Mouse (Mus musculus) hindbrain, embryonic 15.5 days (tissue): ENCODE measurements around the gene Ccdc159. TPM values are rescaled to one million over a fixed set of nuclear protein-coding genes. Genes with fewer than 3 reads are reported as not detected.
A peak's percentile ranks its signal among the peaks of the same experiment; 100 is the strongest.

Experiments
- ATAC-seq: fragments of 200-750 bp; cut with Nextera tagmentation; 2 replicates; pipeline ENCODE4 v1.8.0; 2017; ENCODE audit warnings: low read depth, moderate number of reproducible peaks, moderate TSS enrichment; ENCODE audit not compliant: low FRiP score
- H3K27ac ChIP-seq: fragments of 300-500 bp; sonication (generic); replicated peaks from 2 replicates; pipeline ENCODE4 v1.5.1; 2015; ENCODE audit warnings: mild to moderate bottlenecking, inconsistent platforms
- H3K27me3 ChIP-seq: fragments of 300-500 bp; sonication (generic); 2 replicates; pipeline ENCODE4 v1.6.1; 2015; ENCODE audit warnings: control low read depth, inconsistent platforms
- H3K36me3 ChIP-seq: fragments of 300-500 bp; sonication (generic); 2 replicates; pipeline ENCODE4 v1.6.1; 2015; ENCODE audit warnings: control low read depth, inconsistent platforms
- H3K4me1 ChIP-seq: fragments of 300-500 bp; sonication (generic); replicated peaks from 2 replicates; pipeline ENCODE4 v1.6.1; 2015; ENCODE audit warnings: control low read depth, inconsistent platforms
- H3K4me2 ChIP-seq: fragments of 300-500 bp; sonication (generic); 2 replicates; pipeline ENCODE4 v1.6.1; 2015; ENCODE audit warnings: moderate library complexity, mild to moderate bottlenecking, inconsistent platforms
- H3K4me3 ChIP-seq: fragments of 300-500 bp; sonication (generic); 2 replicates; pipeline ENCODE4 v1.5.1; 2015; ENCODE audit warnings: mild to moderate bottlenecking, inconsistent platforms
- H3K9ac ChIP-seq: fragments of 300-500 bp; sonication (generic); 2 replicates; pipeline ENCODE4 v1.6.1; 2015; ENCODE audit warnings: inconsistent platforms
- H3K9me3 ChIP-seq: fragments of 300-500 bp; sonication (generic); 2 replicates; pipeline ENCODE4 v1.6.1; 2016; ENCODE audit warnings: control low read depth, inconsistent platforms
- WGBS: fragments of 180-500 bp; shearing (Covaris S2); methylation state at CpG from one replicate; pipeline ENCODE4 v1.1.7; 2015; 5-methylcytosine and 5-hydroxymethylcytosine counted together
- polyA plus RNA-seq: library from polyadenylated mRNA; unstranded; fragments of >200 nt; fragmentation: Nextera tagmentation; extraction: Ambion mirVana; gene quantifications from 2 replicates; pipeline ENCODE4 v1.2.1, GENCODE M21; 2015

Gene Ccdc159
- polyA plus RNA-seq, 1 experiment from 2014 or later: 8.5 TPM

GRCm38 (mm10) chr9:21923036-21923435, 4.2 kb upstream of the Ccdc159 start:
- Histone ChIP-seq H3K27ac (no peak overlapping the region), H3K36me3 (0 out of 2 replicates have a peak, but pooled peaks cover 4% of the 10 kb centered on the region), H3K4me2 (no peak overlapping the region), H3K9me3 (no peaks in the 10 kb centered on the region), H3K27me3 (no peaks in the 10 kb centered on the region), H3K4me3 (no peak overlapping the region), H3K9ac (no peak overlapping the region), H3K4me1 (peaks cover 29% of the 10 kb centered on the region)
- 95% methylated on average over 4 of the region's 4 CpGs for WGBS
- ATAC-seq: no peak

GRCm38 (mm10) chr9:21923490-21924098, 3.7 kb upstream of the Ccdc159 start:
- Histone ChIP-seq H3K27ac (no peak overlapping the region), H3K4me2 (no peak overlapping the region), H3K9ac (no peak overlapping the region), H3K4me1 (peaks cover 24% of the 10 kb centered on the region), H3K4me3 (no peak overlapping the region), H3K36me3 (0 out of 2 replicates have a peak, but pooled peaks cover 4% of the 10 kb centered on the region), H3K27me3 (no peaks in the 10 kb centered on the region), H3K9me3 (no peaks in the 10 kb centered on the region)
- no peak for ATAC-seq
- WGBS: 69% methylated on average over 3 of the region's 3 CpGs

- WGBS: 71% methylated on average over 6 of the region's 6 CpGs
- no peaks in the 10 kb centered on the region for H3K9me3 ChIP-seq
- H3K9ac ChIP-seq: no peak overlapping the region
- H3K4me1 ChIP-seq: peaks cover 23% of the 10 kb centered on the region
- H3K4me3 ChIP-seq: no peak overlapping the region
- H3K4me2 ChIP-seq: no peak overlapping the region
- ATAC-seq: no peak
- no peak overlapping the region for H3K27ac ChIP-seq
- no peaks in the 10 kb centered on the region for H3K27me3 ChIP-seq
- H3K36me3 ChIP-seq: 0 out of 2 replicates have a peak, but pooled peaks cover 4% of the 10 kb centered on the region
Measured at GRCm38 (mm10) chr9:21924099-21924493, 3.2 kb upstream of the Ccdc159 start.

- H3K9ac ChIP-seq: no peak overlapping the region
- ATAC-seq: no peak
- no peak overlapping the region for H3K27ac ChIP-seq
- H3K4me3 ChIP-seq: no peak overlapping the region
- no peak overlapping the region for H3K4me2 ChIP-seq
- WGBS: 79% methylated on average over 3 of the region's 3 CpGs
- 0 out of 2 replicates have a peak, but pooled peaks cover 4% of the 10 kb centered on the region for H3K36me3 ChIP-seq
- no peaks in the 10 kb centered on the region for H3K9me3 ChIP-seq
- no peaks in the 10 kb centered on the region for H3K27me3 ChIP-seq
- peaks cover 23% of the 10 kb centered on the region for H3K4me1 ChIP-seq
Measured at GRCm38 (mm10) chr9:21925034-21925433, 2.2 kb upstream of the Ccdc159 start.

GRCm38 (mm10) chr9:21925506-21925905, 1.8 kb upstream of the Ccdc159 start:
- Histone ChIP-seq H3K27me3 (no peaks in the 10 kb centered on the region), H3K4me1 (peaks cover 23% of the 10 kb centered on the region), H3K27ac (no peak overlapping the region), H3K9ac (no peak overlapping the region), H3K9me3 (no peaks in the 10 kb centered on the region), H3K4me3 (no peak overlapping the region), H3K36me3 (0 out of 2 replicates have a peak, but pooled peaks cover 4% of the 10 kb centered on the region), H3K4me2 (no peak overlapping the region)
- ATAC-seq: no peak
- WGBS: 100% methylated on average over 1 of the region's 1 CpGs

GRCm38 (mm10) chr9:21926155-21926554, 1.1 kb upstream of the Ccdc159 start:
- no peak for ATAC-seq

GRCm38 (mm10) chr9:21926784-21927183, 487 bp upstream of the Ccdc159 start:
- Histone ChIP-seq H3K27ac (peak overlapping the region; percentile 69), H3K36me3 (0 out of 2 replicates have a peak, but pooled peaks cover 4% of the 10 kb centered on the region), H3K27me3 (no peaks in the 10 kb centered on the region), H3K9ac (peak overlapping the region; percentile 60), H3K4me2 (peak overlapping the region; percentile 69), H3K4me1 (peaks cover 23% of the 10 kb centered on the region), H3K4me3 (peak overlapping the region; percentile 56), H3K9me3 (no peaks in the 10 kb centered on the region)
- 1% methylated on average over 6 of the region's 6 CpGs for WGBS
- ATAC-seq: no peak

More at GRCm38 (mm10) chr9:21926155-21926554, 1.1 kb upstream of the Ccdc159 start:
- Histone ChIP-seq H3K4me1 (peaks cover 23% of the 10 kb centered on the region), H3K4me3 (peak overlapping the region; percentile 56), H3K27me3 (no peaks in the 10 kb centered on the region), H3K9ac (peak overlapping the region; percentile 60; the same call in 1 of the 2 replicates), H3K9me3 (no peaks in the 10 kb centered on the region), H3K4me2 (peak overlapping the region; percentile 69), H3K27ac (no peak overlapping the region), H3K36me3 (0 out of 2 replicates have a peak, but pooled peaks cover 4% of the 10 kb centered on the region)
- 77% methylated on average over 6 of the region's 6 CpGs for WGBS

GRCm38 (mm10) chr9:21929208-21929607, 1.9 kb downstream of the Ccdc159 start:
- Histone ChIP-seq H3K27me3 (no peaks in the 10 kb centered on the region), H3K9ac (no peak overlapping the region), H3K9me3 (no peaks in the 10 kb centered on the region), H3K27ac (no peak overlapping the region), H3K4me1 (peaks cover 22% of the 10 kb centered on the region), H3K4me3 (no peak overlapping the region), H3K36me3 (0 out of 2 replicates have a peak, but pooled peaks cover 4% of the 10 kb centered on the region), H3K4me2 (no peak overlapping the region)
- 87% methylated on average over 3 of the region's 3 CpGs for WGBS
- ATAC-seq: no peak

- 49% methylated on average over 2 of the region's 2 CpGs for WGBS
- Histone ChIP-seq H3K36me3 (no peaks in the 10 kb centered on the region), H3K4me3 (no peak overlapping the region), H3K27me3 (no peaks in the 10 kb centered on the region), H3K4me2 (no peak overlapping the region), H3K27ac (no peak overlapping the region), H3K4me1 (peaks cover 15% of the 10 kb centered on the region), H3K9ac (no peak overlapping the region), H3K9me3 (no peaks in the 10 kb centered on the region)
- no peak for ATAC-seq
Measured at GRCm38 (mm10) chr9:21932006-21932405, 4.7 kb downstream of the Ccdc159 start.

GRCm38 (mm10) chr9:21932445-21933137, 5.3 kb downstream of the Ccdc159 start:
- Histone ChIP-seq H3K4me2 (no peak overlapping the region), H3K36me3 (no peaks in the 10 kb centered on the region), H3K4me1 (peaks cover 13% of the 10 kb centered on the region), H3K4me3 (no peak overlapping the region), H3K9me3 (no peaks in the 10 kb centered on the region), H3K9ac (no peak overlapping the region), H3K27ac (no peak overlapping the region), H3K27me3 (no peaks in the 10 kb centered on the region)
- 61% methylated on average over 12 of the region's 12 CpGs for WGBS
- no peak for ATAC-seq

GRCm38 (mm10) chr9:21934021-21934420, 6.8 kb downstream of the Ccdc159 start:
- no peaks in the 10 kb centered on the region for H3K9me3 ChIP-seq
- WGBS: 86% methylated on average over 12 of the region's 12 CpGs
- no peak overlapping the region for H3K4me3 ChIP-seq
- no peak for ATAC-seq
- H3K36me3 ChIP-seq: no peaks in the 10 kb centered on the region
- no peak overlapping the region for H3K4me2 ChIP-seq
- H3K27ac ChIP-seq: no peak overlapping the region
- no peaks in the 10 kb centered on the region for H3K27me3 ChIP-seq
- no peak overlapping the region for H3K9ac ChIP-seq
- H3K4me1 ChIP-seq: peaks cover 23% of the 10 kb centered on the region

- ATAC-seq: no peak
- H3K36me3 ChIP-seq: no peaks in the 10 kb centered on the region; the same call in 1 of the 2 replicates
- peak overlapping the region; percentile 64 for H3K4me2 ChIP-seq
- H3K27me3 ChIP-seq: no peaks in the 10 kb centered on the region
- H3K9me3 ChIP-seq: no peaks in the 10 kb centered on the region
- H3K27ac ChIP-seq: peak overlapping the region; percentile 86
- H3K9ac ChIP-seq: no peak overlapping the region
- WGBS: 91% methylated on average over 7 of the region's 7 CpGs
- H3K4me3 ChIP-seq: no peak overlapping the region
- peaks cover 27% of the 10 kb centered on the region for H3K4me1 ChIP-seq
Measured at GRCm38 (mm10) chr9:21935466-21936131, 8.3 kb downstream of the Ccdc159 start.
